Mouse (Mus musculus): ENCODE data around the gene Tfap2d.

The Tfap2d gene

GRCm38 (mm10) chr1:19211033-19211405 lies 108.2 kb downstream of the Tfap2d start:
- DNase-seq: no peak

DNA sequence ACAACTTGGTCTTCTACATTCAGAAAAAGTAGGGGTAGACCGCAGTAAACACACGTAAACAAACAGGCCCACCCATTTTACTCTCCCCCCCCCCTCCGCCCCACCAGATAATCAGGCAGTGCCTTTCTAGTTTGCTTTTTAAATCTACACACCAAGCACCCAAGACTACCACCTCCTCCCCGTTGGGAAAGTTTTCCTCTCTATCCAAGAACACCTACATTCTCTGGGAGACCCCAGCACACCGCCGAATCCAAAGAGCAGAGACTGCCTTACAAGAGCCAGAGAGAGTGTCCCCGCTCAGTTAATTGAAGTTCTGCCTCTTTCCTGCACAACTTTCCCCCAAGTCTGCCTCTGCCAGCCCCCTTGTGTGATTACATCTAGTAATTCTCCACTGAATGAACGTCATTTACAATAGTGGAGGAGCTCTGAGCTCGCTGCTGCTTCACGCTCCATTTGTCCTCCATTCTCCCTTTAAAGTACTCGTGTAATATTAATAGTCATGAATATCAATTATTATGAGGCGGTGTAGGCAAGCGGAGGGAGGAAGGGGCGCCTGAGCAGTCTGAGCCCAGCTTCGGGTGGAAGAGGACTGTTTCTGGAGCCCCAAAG lies 108.8 kb downstream of the Tfap2d start:
- DNase-seq: no peak

- DNase-seq: no peak
These were observed 109.9 kb downstream of the Tfap2d start for GRCm38 (mm10) chr1:19212691-19213090.

DNA sequence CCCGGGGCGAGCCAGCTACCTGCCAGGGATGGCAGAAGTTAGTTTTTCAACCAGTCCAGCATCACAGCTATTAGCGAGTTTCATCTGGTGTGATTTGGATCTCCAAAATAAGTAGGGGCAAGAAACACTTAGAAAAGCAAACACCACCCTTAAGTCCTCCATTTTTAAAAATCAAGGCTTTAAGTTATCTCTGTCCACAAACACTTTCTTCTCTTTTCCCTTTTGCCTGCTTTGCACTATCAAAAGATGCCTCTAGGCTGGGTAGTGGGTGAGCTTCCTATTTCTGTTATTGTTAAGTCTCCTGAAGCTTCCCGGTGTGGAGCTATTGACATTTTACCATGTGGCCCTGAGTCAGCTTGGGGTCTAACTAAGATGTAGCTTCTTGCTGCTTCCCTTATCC lies 110.3 kb downstream of the Tfap2d start:
- no peak for DNase-seq

- DNase-seq: no peak
These were observed 111.1 kb downstream of the Tfap2d start for GRCm38 (mm10) chr1:19213851-19214395.
